Mouse (Mus musculus) urinary bladder, postnatal 36 days (tissue): ENCODE data around the gene Usp46.

Source experiments
- DNase-seq, 2 experiments: peaks; one replicate each; pipeline ENCODE4 v3.0.0; 2022; ENCODE audit warnings: low spot score in 2 of 2, mixed read lengths in 1 of 2

The Usp46 gene

GRCm38 (mm10) chr5:74067831-74068713 is at the start of gene Usp46:
Usp46 (minus strand) TSS chr5:74068431.
- peak; percentile 76 to 85 for DNase-seq

- DNase-seq: no peak
Measured at GRCm38 (mm10) chr5:74113961-74114689, 45.9 kb upstream of the Usp46 start.

GRCm38 (mm10) chr5:74105445-74105844 is 37.2 kb upstream of the Usp46 start:
- DNase-seq: no peak

GRCm38 (mm10) chr5:74101761-74102160 is 33.5 kb upstream of the Usp46 start:
- no peak for DNase-seq

GRCm38 (mm10) chr5:74099046-74099445 is 30.8 kb upstream of the Usp46 start:
- no peak for DNase-seq

- no peak for DNase-seq
Measured at GRCm38 (mm10) chr5:74097854-74098220, 29.6 kb upstream of the Usp46 start.

GRCm38 (mm10) chr5:74097116-74097853 is 29.1 kb upstream of the Usp46 start:
- DNase-seq: no peak

GRCm38 (mm10) chr5:74096060-74096459 is 27.8 kb upstream of the Usp46 start:
- no peak for DNase-seq

GRCm38 (mm10) chr5:74095611-74096010 is 27.4 kb upstream of the Usp46 start:
- DNase-seq: no peak

GRCm38 (mm10) chr5:74094841-74095437 is 26.7 kb upstream of the Usp46 start:
- no peak for DNase-seq

- no peak for DNase-seq
Measured at GRCm38 (mm10) chr5:74093556-74094428, 25.6 kb upstream of the Usp46 start.

GRCm38 (mm10) chr5:74092833-74093555 is 24.8 kb upstream of the Usp46 start:
- peak; percentile 85 to 95 for DNase-seq

- DNase-seq: no peak
Measured at GRCm38 (mm10) chr5:74092481-74092832, 24.2 kb upstream of the Usp46 start.

- no peak for DNase-seq
Measured at GRCm38 (mm10) chr5:74089643-74090042, 21.4 kb upstream of the Usp46 start.

- DNase-seq: no peak
Measured at GRCm38 (mm10) chr5:74081756-74082155, 13.5 kb upstream of the Usp46 start.

GRCm38 (mm10) chr5:74078861-74079615 is 10.8 kb upstream of the Usp46 start:
- DNase-seq: no peak

- no peak for DNase-seq
Measured at GRCm38 (mm10) chr5:74078400-74078799, 10.2 kb upstream of the Usp46 start.

GRCm38 (mm10) chr5:74077959-74078358 is 9.7 kb upstream of the Usp46 start:
- no peak for DNase-seq

- DNase-seq: no peak
Measured at GRCm38 (mm10) chr5:74076759-74077158, 8.5 kb upstream of the Usp46 start.
